Mouse (Mus musculus) kidney, adult 2 months (tissue): ENCODE measurements around the gene Hnrnpa2b1.

Source experiments
- CTCF ChIP-seq: fragments of 200-500 bp; conservative IDR thresholded peaks from 2 replicates; pipeline ENCODE4 v1.5.1; 2011; ENCODE audit warnings: low read depth, mild to moderate bottlenecking, control low read depth, low read length, moderate library complexity, mixed read lengths; ENCODE audit not compliant: insufficient read depth, insufficient read length
- POLR2A ChIP-seq: fragments of 200-500 bp; IDR thresholded peaks from one replicate; pipeline ENCODE4 v1.6.1; 2011; ENCODE audit warnings: low read depth, low read length, control low read depth

DNA sequence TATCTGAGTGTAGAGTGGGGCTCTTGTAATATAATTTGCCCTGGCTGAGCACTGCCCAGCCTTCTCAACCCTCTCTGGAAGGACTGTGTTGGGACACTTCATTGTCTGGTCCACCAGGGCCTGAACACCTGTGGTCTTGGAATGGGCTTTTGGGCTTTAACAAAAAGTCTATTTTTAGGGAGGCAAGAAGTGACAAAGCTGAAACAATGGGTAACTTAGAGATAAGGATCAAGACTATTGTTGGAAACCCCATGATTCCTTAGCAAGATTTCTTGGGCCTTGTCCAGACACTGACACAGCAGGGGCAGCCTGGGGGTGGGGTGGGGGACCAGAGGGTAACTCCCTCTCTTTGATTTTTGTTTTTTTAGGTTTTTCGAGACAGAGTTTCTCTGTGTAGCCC is 41.3 kb upstream of the Hnrnpa2b1 start:
- TF ChIP-seq CTCF (no peak), POLR2A (no peak)
